Mouse (Mus musculus) lung, embryonic 14.5 days (tissue): Measurements from ENCODE around the gene Gm10645. TPM values are rescaled to one million over a fixed set of nuclear protein-coding genes. Genes with fewer than 3 reads are reported as not detected.

Experiments used
- ATAC-seq: fragments of 200-750 bp; cut with Nextera tagmentation; 2 replicates; pipeline ENCODE4 v1.8.0; 2017; ENCODE audit warnings: mild to moderate bottlenecking, moderate TSS enrichment, moderate library complexity; ENCODE audit not compliant: insufficient read depth
- DNase-seq: peaks from one replicate; pipeline ENCODE4 v3.0.0-alpha.2; 2015
- H3K27ac ChIP-seq: fragments of 300-500 bp; sonication (generic); 2 replicates; pipeline ENCODE4 v1.5.1; 2014; ENCODE audit warnings: low read depth, mild to moderate bottlenecking, moderate library complexity
- H3K27me3 ChIP-seq: fragments of 300-500 bp; sonication (generic); 2 replicates; pipeline ENCODE4 v1.6.1; 2014; ENCODE audit warnings: low read length, control low read depth; ENCODE audit not compliant: insufficient read depth
- H3K36me3 ChIP-seq: fragments of 300-500 bp; sonication (generic); 2 replicates; pipeline ENCODE4 v1.6.1; 2014; ENCODE audit warnings: control low read depth; ENCODE audit not compliant: insufficient read depth
- H3K4me1 ChIP-seq: fragments of 300-500 bp; sonication (generic); 2 replicates; pipeline ENCODE4 v1.6.1; 2014; ENCODE audit warnings: antibody characterized with exemption, control low read depth; ENCODE audit not compliant: insufficient read depth
- H3K4me2 ChIP-seq: fragments of 300-500 bp; sonication (generic); 2 replicates; pipeline ENCODE4 v1.6.1; 2014; ENCODE audit warnings: mild to moderate bottlenecking
- H3K4me3 ChIP-seq: fragments of 300-500 bp; sonication (generic); 2 replicates; pipeline ENCODE4 v1.5.1; 2014; ENCODE audit warnings: low read depth, low read length
- H3K9ac ChIP-seq: fragments of 300-500 bp; sonication (generic); 2 replicates; pipeline ENCODE4 v1.6.1; 2014
- H3K9me3 ChIP-seq: fragments of 300-500 bp; sonication (generic); 2 replicates; pipeline ENCODE4 v1.6.1; 2016; ENCODE audit warnings: low read depth, low read length, control low read depth
- CTCF ChIP-seq: IDR thresholded peaks from 2 replicates; pipeline ENCODE4 v1.5.1; 2016; ENCODE audit warnings: antibody characterized with exemption, low read depth
- WGBS: fragments of 180-500 bp; shearing (Covaris S2); extraction: QIAGEN DNeasy Blood & Tissue Kit; methylation state at CpG from one replicate; pipeline ENCODE4 v1.1.7; 2014; 5-methylcytosine and 5-hydroxymethylcytosine counted together
- polyA plus RNA-seq: library from polyadenylated mRNA; unstranded; fragments of >200 nt; fragmentation: Nextera tagmentation; extraction: Ambion mirVana; gene quantifications from 2 replicates; pipeline ENCODE4 v1.2.1, GENCODE M21; 2014

The Gm10645 gene
- polyA plus RNA-seq, 1 experiment from 2014 or later = 1.2 TPM

GRCm38 (mm10) chr8:83152470-83152869 lies 13.5 kb downstream of the Gm10645 start:
- no peaks in the 10 kb centered on the region for H3K27me3 ChIP-seq
- 52% methylated on average over 4 of the region's 4 CpGs for WGBS
- DNase-seq = no peak

GRCm38 (mm10) chr8:83152055-83152454 lies 13.9 kb downstream of the Gm10645 start:
- no peak for TF ChIP-seq CTCF
- no peaks in the 10 kb centered on the region for H3K27me3 ChIP-seq
- H3K36me3 ChIP-seq = no peaks in the 10 kb centered on the region
- H3K4me1 ChIP-seq = no peaks in the 10 kb centered on the region
- no peak overlapping the region for H3K4me3 ChIP-seq
- H3K9me3 ChIP-seq = no peaks in the 10 kb centered on the region
- 81% methylated on average over 1 of the region's 2 CpGs for WGBS
- H3K4me2 ChIP-seq = no peak overlapping the region
- no peak overlapping the region for H3K9ac ChIP-seq
- no peak overlapping the region for H3K27ac ChIP-seq
- DNase-seq (no peak), ATAC-seq (no peak)

More at GRCm38 (mm10) chr8:83152470-83152869, 13.5 kb downstream of the Gm10645 start:
- Histone ChIP-seq H3K4me3 (no peak overlapping the region), H3K9me3 (no peaks in the 10 kb centered on the region), H3K4me2 (no peak overlapping the region), H3K27ac (no peak overlapping the region), H3K36me3 (no peaks in the 10 kb centered on the region), H3K9ac (no peak overlapping the region), H3K4me1 (no peaks in the 10 kb centered on the region)
- ATAC-seq = no peak
- TF ChIP-seq CTCF = no peak

GRCm38 (mm10) chr8:83149124-83149523 lies 16.8 kb downstream of the Gm10645 start:
- H3K27ac ChIP-seq = no peak overlapping the region
- 80% methylated on average over 6 of the region's 6 CpGs for WGBS
- ATAC-seq = no peak
- H3K4me3 ChIP-seq = no peak overlapping the region
- H3K27me3 ChIP-seq = no peaks in the 10 kb centered on the region
- no peak for TF ChIP-seq CTCF
- DNase-seq = no peak
- no peaks in the 10 kb centered on the region for H3K4me1 ChIP-seq
- H3K4me2 ChIP-seq = no peak overlapping the region
- H3K9ac ChIP-seq = no peak overlapping the region
- no peaks in the 10 kb centered on the region for H3K9me3 ChIP-seq
- no peaks in the 10 kb centered on the region for H3K36me3 ChIP-seq

- DNase-seq (peak; percentile 60), ATAC-seq (peak; percentile 21; the same call in 1 of the 2 replicates)
- Histone ChIP-seq H3K9me3 (no peaks in the 10 kb centered on the region), H3K27ac (no peak overlapping the region), H3K4me2 (no peak overlapping the region), H3K4me3 (no peak overlapping the region), H3K4me1 (no peaks in the 10 kb centered on the region), H3K36me3 (no peaks in the 10 kb centered on the region), H3K27me3 (no peaks in the 10 kb centered on the region), H3K9ac (no peak overlapping the region)
- no peak for TF ChIP-seq CTCF
- WGBS = 57% methylated on average over 3 of the region's 3 CpGs
Observed at GRCm38 (mm10) chr8:83145421-83145820, 20.5 kb downstream of the Gm10645 start.

- no peak overlapping the region for H3K27ac ChIP-seq
- no peak overlapping the region for H3K9ac ChIP-seq
- peaks cover 3% of the 10 kb centered on the region; the same call in 1 of the 2 replicates for H3K4me1 ChIP-seq
- no peak for ATAC-seq
- no peak overlapping the region for H3K4me2 ChIP-seq
- no peak for TF ChIP-seq CTCF
- DNase-seq = no peak
- H3K27me3 ChIP-seq = no peaks in the 10 kb centered on the region
- no peaks in the 10 kb centered on the region for H3K9me3 ChIP-seq
- WGBS = 86% methylated on average over 4 of the region's 4 CpGs
- no peaks in the 10 kb centered on the region for H3K36me3 ChIP-seq
- H3K4me3 ChIP-seq = no peak overlapping the region
Observed at GRCm38 (mm10) chr8:83144601-83145000, 21.4 kb downstream of the Gm10645 start.

GRCm38 (mm10) chr8:83141358-83141757 lies 24.6 kb downstream of the Gm10645 start:
- H3K9me3 ChIP-seq = no peaks in the 10 kb centered on the region
- DNase-seq (peak; percentile 17), ATAC-seq (no peak)
- no peaks in the 10 kb centered on the region for H3K27me3 ChIP-seq
- no peaks in the 10 kb centered on the region for H3K36me3 ChIP-seq
- H3K27ac ChIP-seq = no peak overlapping the region
- 54% methylated on average over 5 of the region's 5 CpGs for WGBS
- H3K4me2 ChIP-seq = no peak overlapping the region
- TF ChIP-seq CTCF = no peak
- H3K4me3 ChIP-seq = no peak overlapping the region
- H3K9ac ChIP-seq = no peak overlapping the region
- H3K4me1 ChIP-seq = peaks cover 3% of the 10 kb centered on the region; the same call in 1 of the 2 replicates

GRCm38 (mm10) chr8:83140701-83141111 lies 25.3 kb downstream of the Gm10645 start:
- H3K4me3 ChIP-seq = no peak overlapping the region
- no peak overlapping the region for H3K27ac ChIP-seq
- WGBS = 55% methylated on average over 3 of the region's 3 CpGs
- no peak overlapping the region for H3K9ac ChIP-seq
- H3K9me3 ChIP-seq = no peaks in the 10 kb centered on the region
- no peak for ATAC-seq
- no peak for TF ChIP-seq CTCF
- no peak overlapping the region for H3K4me2 ChIP-seq
- H3K36me3 ChIP-seq = no peaks in the 10 kb centered on the region
- peak; percentile 21 for DNase-seq
- peaks cover 3% of the 10 kb centered on the region; the same call in 1 of the 2 replicates for H3K4me1 ChIP-seq
- no peaks in the 10 kb centered on the region for H3K27me3 ChIP-seq

- no peak overlapping the region for H3K27ac ChIP-seq
- ATAC-seq = no peak
- no peak for DNase-seq
- H3K4me3 ChIP-seq = no peak overlapping the region
- no peaks in the 10 kb centered on the region for H3K36me3 ChIP-seq
- 63% methylated on average over 1 of the region's 1 CpGs for WGBS
- no peak overlapping the region for H3K9ac ChIP-seq
- no peak overlapping the region for H3K4me2 ChIP-seq
- H3K9me3 ChIP-seq = no peaks in the 10 kb centered on the region
- no peak for TF ChIP-seq CTCF
- no peaks in the 10 kb centered on the region for H3K27me3 ChIP-seq
- H3K4me1 ChIP-seq = peaks cover 3% of the 10 kb centered on the region; the same call in 1 of the 2 replicates
Observed at GRCm38 (mm10) chr8:83140068-83140467, 25.9 kb downstream of the Gm10645 start.
